Mouse (Mus musculus) heart, adult 8-10 months (tissue): ENCODE results near the gene D830030K20Rik. TPM values are rescaled to one million over a fixed set of nuclear protein-coding genes. Genes with fewer than 3 reads are reported as not detected.
"Not testable (repeated sequence)": the region's sequence is repeated elsewhere in the genome, so short reads cannot be mapped to it uniquely, and the experiment has no call there.

ENCODE experiments used
- DNase-seq: peaks from one replicate; pipeline ENCODE4 v3.0.0; 2022; ENCODE audit warnings: low spot score
- total RNA-seq, 4 experiments: library from RNA; stranded (reverse); gene quantifications; 2 replicates each; pipeline ENCODE4 v1.2.4; 2022

D830030K20Rik gene
- total RNA-seq: under 1 TPM; 0.41 to 0.91 (median 0.57) TPM

GRCm38 (mm10) chr14:3208272-3209152 is at the start of gene D830030K20Rik:
D830030K20Rik (plus strand) TSS chr14:3208488.
- not testable (repeated sequence) for DNase-seq

- not testable (repeated sequence) for DNase-seq
Observed at GRCm38 (mm10) chr14:3187955-3188354, 20.3 kb upstream of the D830030K20Rik start, which contains the start of gene Gm5795. Gm5795 (plus strand) TSS chr14:3188255.

- DNase-seq: not testable (repeated sequence)
Observed at GRCm38 (mm10) chr14:3209367-3209766, 1.1 kb downstream of the D830030K20Rik start.

GRCm38 (mm10) chr14:3262531-3262930 is 54.2 kb downstream of the D830030K20Rik start:
- not testable (repeated sequence) for DNase-seq

Other genes with a start within 250 kb of the D830030K20Rik start
- gene Gm2888, start 178.5 kb upstream of the D830030K20Rik start, total RNA-seq: not detected
- under 1 TPM in 2 of 4 experiments, not detected in 2; 0.33 to 0.35 TPM for gene Gm2897, start 159.2 kb upstream of the D830030K20Rik start, total RNA-seq
- not detected for gene Gm10340, start 74.5 kb upstream of the D830030K20Rik start, total RNA-seq
- not detected for gene Gm5795, start 20.2 kb upstream of the D830030K20Rik start, total RNA-seq
- gene Gm2956, start 124.1 kb downstream of the D830030K20Rik start, total RNA-seq: not detected
- not detected for gene Gm10413, start 186.6 kb downstream of the D830030K20Rik start, total RNA-seq
- gene Gm10409, start 204.1 kb downstream of the D830030K20Rik start, total RNA-seq: under 1 TPM in 1 of 4 experiments, not detected in 3; 0.50 TPM
- not detected for gene Gm3005, start 219.6 kb downstream of the D830030K20Rik start, total RNA-seq
- gene Gm10408, start 240.9 kb downstream of the D830030K20Rik start, total RNA-seq: not detected